Mouse (Mus musculus): Measurements from ENCODE around the gene Fzd7.
A peak's percentile ranks its signal among the peaks of the same experiment; 100 is the strongest.

Gene Fzd7

GRCm38 (mm10) chr1:59502355-59502754 is 20.1 kb downstream of the Fzd7 start:
- no peak for DNase-seq (ENCODE audit: low spot score in 2 of 2)

GRCm38 (mm10) chr1:59503659-59504301 is 21.6 kb downstream of the Fzd7 start:
- no peak for DNase-seq (ENCODE audit: low spot score in 2 of 2)

DNA sequence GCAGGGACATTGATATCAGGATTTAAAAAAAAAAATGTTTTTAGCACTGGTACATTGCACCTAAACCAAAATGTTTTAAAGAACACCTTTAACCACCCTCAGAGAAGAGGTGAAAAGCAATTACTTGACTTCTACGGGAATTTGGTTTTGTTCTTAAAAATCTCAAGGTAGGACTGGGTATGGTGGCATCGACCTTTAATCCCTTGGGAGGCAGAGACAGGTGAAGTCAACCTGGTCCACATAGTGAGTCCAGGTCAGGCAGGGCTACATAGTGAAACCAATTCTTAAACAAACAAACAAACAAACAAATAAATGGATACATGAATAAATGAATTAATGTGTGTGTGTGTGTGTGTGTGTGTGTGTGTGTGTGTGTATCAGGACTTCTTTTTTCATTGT is 22.1 kb downstream of the Fzd7 start:
- DNase-seq (ENCODE audit: low spot score in 2 of 2), result no peak

DNA sequence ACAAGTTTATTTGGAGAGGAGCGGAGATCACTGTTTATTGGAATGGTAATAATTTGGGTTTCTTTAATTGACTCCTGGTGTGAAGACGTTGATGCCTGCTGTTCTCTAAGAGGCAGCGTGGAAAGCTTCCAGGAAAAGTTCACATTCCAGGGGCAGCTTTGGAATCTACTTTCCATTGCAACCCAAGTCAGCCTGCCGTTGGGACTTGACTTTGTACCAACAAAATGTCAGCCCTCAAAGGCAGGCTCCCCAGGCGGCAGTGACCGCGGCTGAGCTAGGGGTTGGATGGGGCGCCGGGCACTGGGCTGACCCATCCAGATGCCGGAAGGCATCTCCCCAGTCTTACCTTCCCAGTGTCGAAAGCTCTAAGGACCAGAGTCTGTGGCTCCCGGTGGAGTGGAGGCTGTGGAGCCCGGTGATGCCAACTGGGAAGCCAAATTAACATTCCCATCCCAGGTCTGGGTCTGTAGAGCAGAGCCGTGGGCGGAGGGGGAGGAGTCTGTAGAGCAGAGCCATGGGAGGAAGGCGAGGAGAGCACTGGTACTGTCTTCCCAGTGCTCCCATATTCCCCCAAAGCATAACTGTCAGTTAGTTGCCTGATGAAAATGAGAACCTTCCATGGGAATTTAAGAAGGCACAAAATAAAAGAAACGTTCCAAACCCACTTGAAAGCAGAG is 26.4 kb downstream of the Fzd7 start:
- no peak for DNase-seq (ENCODE audit: low spot score in 2 of 2)

GRCm38 (mm10) chr1:59511566-59512270 is 29.5 kb downstream of the Fzd7 start:
- DNase-seq (ENCODE audit: low spot score in 2 of 2), result no peak

GRCm38 (mm10) chr1:59516026-59516917 is 34.0 kb downstream of the Fzd7 start, which contains the start of gene Gm973:
Gm973 (plus strand) TSS chr1:59516264.
- DNase-seq (ENCODE audit: low spot score in 2 of 2), result peak; percentile 43 to 54

DNA sequence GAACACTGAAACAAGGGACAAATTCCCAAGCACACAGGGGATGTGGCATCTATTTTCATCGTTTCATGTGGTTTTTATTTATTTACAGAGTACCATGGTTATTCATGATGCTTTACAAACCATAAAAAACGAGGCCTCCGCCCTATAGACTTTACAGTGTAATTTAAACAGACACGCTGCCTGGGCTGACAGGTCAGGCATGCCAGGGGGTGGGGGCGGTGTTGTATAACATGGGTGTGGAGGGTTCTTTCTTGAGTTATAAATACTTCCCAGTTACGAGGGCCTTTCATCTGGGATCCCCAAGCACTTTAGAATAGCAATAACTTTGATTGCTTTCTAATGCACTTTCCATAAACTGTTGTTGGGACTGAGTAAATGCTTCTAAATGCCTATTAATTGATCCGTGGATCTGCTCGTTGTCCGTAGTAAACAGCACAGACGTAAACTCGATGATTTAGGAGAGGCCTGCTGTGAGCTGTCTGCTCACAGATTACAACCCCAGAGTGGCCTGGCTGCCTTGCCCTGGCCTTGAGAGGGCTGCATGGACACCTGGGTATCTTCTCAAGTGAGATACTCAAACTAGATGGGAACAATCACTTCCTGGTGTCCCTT is 38.1 kb downstream of the Fzd7 start:
- no peak for DNase-seq (ENCODE audit: low spot score in 2 of 2)

GRCm38 (mm10) chr1:59522456-59522855 is 40.2 kb downstream of the Fzd7 start:
- no peak for DNase-seq (ENCODE audit: low spot score in 2 of 2)

GRCm38 (mm10) chr1:59523378-59523958 is 41.2 kb downstream of the Fzd7 start:
- DNase-seq (ENCODE audit: low spot score in 2 of 2), result no peak

DNA sequence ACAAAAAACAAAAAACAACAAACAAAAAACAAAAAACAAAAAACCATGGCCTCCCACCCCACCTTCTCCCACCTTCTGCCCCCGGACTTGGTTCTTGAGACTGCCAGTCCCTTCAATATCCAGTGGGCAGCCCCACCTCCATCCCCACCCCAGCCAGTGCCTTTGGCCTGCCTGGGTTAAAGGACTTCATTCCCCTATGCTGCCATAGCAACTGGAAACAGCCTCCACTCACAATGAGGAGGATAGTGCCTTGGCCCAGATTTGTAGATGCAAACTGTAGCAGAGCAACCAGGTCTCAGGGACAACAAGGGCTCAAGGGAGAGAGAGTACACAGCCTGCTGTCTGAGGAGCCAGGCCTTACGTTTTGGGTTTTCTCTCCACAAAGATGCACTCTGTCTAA is 41.8 kb downstream of the Fzd7 start:
- DNase-seq (ENCODE audit: low spot score in 2 of 2), result no peak

GRCm38 (mm10) chr1:59524759-59525158 is 42.5 kb downstream of the Fzd7 start:
- no peak for DNase-seq (ENCODE audit: low spot score in 2 of 2)

DNA sequence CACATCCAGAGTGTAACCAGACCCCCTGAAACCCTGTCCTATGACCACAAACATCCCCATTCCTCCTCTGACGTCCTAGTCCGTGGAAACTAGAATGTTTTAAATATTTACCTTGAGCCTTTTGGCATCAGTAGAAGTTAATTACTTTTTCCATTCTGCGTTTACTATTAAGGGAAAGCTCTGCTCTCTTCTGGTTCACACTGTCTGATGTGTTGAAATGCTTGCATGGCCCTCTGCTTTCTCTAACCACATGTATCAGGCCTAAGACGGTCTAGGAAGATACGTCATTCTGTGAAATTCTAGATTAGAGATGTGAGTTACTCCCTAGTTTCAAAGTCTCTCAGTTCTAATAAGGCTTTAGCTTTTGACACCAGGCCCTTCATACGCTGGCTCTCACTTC is 45.0 kb downstream of the Fzd7 start:
- DNase-seq (ENCODE audit: low spot score in 2 of 2), result no peak

- peak in 1 of 2 experiments; percentile 34 for DNase-seq (ENCODE audit: low spot score in 2 of 2)
Observed at GRCm38 (mm10) chr1:59534976-59535810, 53.0 kb downstream of the Fzd7 start.
